ENCODE assay signal across 16 mouse cellular contexts in genomic region chr10:24719383-24719782, GRCm38 (mm10).
"Had no signal": no experiment of that assay in that cellular context is flagged by ENCODE, and none has a peak within 500 bp of the region (broad histone marks: within the 10 kb centered on the region; RNA-seq: fewer than 3 reads in every experiment).

No protein-coding gene starts in this region.

- H3K4me3 ChIP-seq: neural tube, embryonic 13.5 days; neural tube, embryonic 15.5 days; stomach, embryonic 15.5 days had no signal

- H3K36me3 ChIP-seq: neural tube, embryonic 13.5 days; neural tube, embryonic 15.5 days; stomach, embryonic 15.5 days had no signal

- H3K4me1 ChIP-seq: neural tube, embryonic 13.5 days; neural tube, embryonic 15.5 days; stomach, embryonic 15.5 days had no signal

- H3K27ac ChIP-seq: neural tube, embryonic 13.5 days; neural tube, embryonic 15.5 days; stomach, embryonic 15.5 days; stomach, postnatal 0 days had no signal

- H3K4me2 ChIP-seq: neural tube, embryonic 15.5 days; stomach, embryonic 15.5 days had no signal

- H3K9me3 ChIP-seq: neural tube, embryonic 13.5 days; neural tube, embryonic 15.5 days; stomach, embryonic 15.5 days had no signal

- H3K9ac ChIP-seq: neural tube, embryonic 13.5 days; neural tube, embryonic 15.5 days; stomach, embryonic 15.5 days had no signal

- H3K27me3 ChIP-seq: neural tube, embryonic 13.5 days; neural tube, embryonic 15.5 days; stomach, embryonic 15.5 days had no signal

- DNase-seq: retina, postnatal 1 day; right cerebral cortex, adult 18-20 months; right cerebral cortex, postnatal 14 days; right cerebral cortex, postnatal 25 days; right cerebral cortex, postnatal 4 days; spleen, adult 18-20 months; thymus, adult 18-20 months; thymus, adult 2 months; thymus, postnatal 14 days; thymus, postnatal 25 days; thymus, postnatal 36 days; thymus, postnatal 4 days had no signal
